Mouse (Mus musculus): ENCODE measurements around the gene I830077J02Rik. TPM values are rescaled to one million over a fixed set of nuclear protein-coding genes. Genes with fewer than 3 reads are reported as not detected.

I830077J02Rik gene
- polyA plus RNA-seq, 1 experiment from 2014 or later = 1.6 TPM

GRCm38 (mm10) chr3:105899394-105900147 lies 32.9 kb downstream of the I830077J02Rik start:
- Histone ChIP-seq H3K9ac (ENCODE audit: low read length) (0 out of 2 replicates have a peak overlapping the region, but pooled peaks have one; percentile 43), H3K4me3 (replicated peaks; ENCODE audit: low read length) (no peak overlapping the region), H3K4me1 (ENCODE audit: control insufficient read depth, insufficient read depth, low read length) (peaks cover 12% of the 10 kb centered on the region), H3K27ac (ENCODE audit: low read length) (no peak overlapping the region), H3K36me3 (ENCODE audit: control insufficient read depth, insufficient read depth, low read length) (no peaks in the 10 kb centered on the region), H3K4me2 (ENCODE audit: low read depth, low read length) (no peak overlapping the region), H3K9me3 (replicated peaks; ENCODE audit: control insufficient read depth, low read length) (no peaks in the 10 kb centered on the region), H3K27me3 (ENCODE audit: control insufficient read depth, insufficient read depth, low read length) (no peaks in the 10 kb centered on the region)
- 43% methylated on average over 8 of the region's 8 CpGs for WGBS
- peak; percentile 22; the same call in 1 of the 2 replicates for ATAC-seq (ENCODE audit: insufficient read depth, low FRiP score)

GRCm38 (mm10) chr3:105898861-105899260 lies 33.6 kb downstream of the I830077J02Rik start:
- Histone ChIP-seq H3K9ac (ENCODE audit: low read length) (no peak overlapping the region), H3K4me1 (ENCODE audit: control insufficient read depth, insufficient read depth, low read length) (peaks cover 19% of the 10 kb centered on the region), H3K9me3 (replicated peaks; ENCODE audit: control insufficient read depth, low read length) (no peaks in the 10 kb centered on the region), H3K27me3 (ENCODE audit: control insufficient read depth, insufficient read depth, low read length) (no peaks in the 10 kb centered on the region), H3K36me3 (ENCODE audit: control insufficient read depth, insufficient read depth, low read length) (no peaks in the 10 kb centered on the region), H3K4me3 (replicated peaks; ENCODE audit: low read length) (no peak overlapping the region), H3K27ac (ENCODE audit: low read length) (no peak overlapping the region), H3K4me2 (ENCODE audit: low read depth, low read length) (no peak overlapping the region)
- 89% methylated on average over 11 of the region's 11 CpGs for WGBS
- ATAC-seq (ENCODE audit: insufficient read depth, low FRiP score) = no peak

- ATAC-seq (ENCODE audit: insufficient read depth, low FRiP score) = no peak
- no peaks in the 10 kb centered on the region for H3K36me3 ChIP-seq (ENCODE audit: control insufficient read depth, insufficient read depth, low read length)
- no peak overlapping the region for H3K4me2 ChIP-seq (ENCODE audit: low read depth, low read length)
- H3K27me3 ChIP-seq (ENCODE audit: control insufficient read depth, insufficient read depth, low read length) = no peaks in the 10 kb centered on the region
- peaks cover 24% of the 10 kb centered on the region for H3K4me1 ChIP-seq (ENCODE audit: control insufficient read depth, insufficient read depth, low read length)
- H3K4me3 ChIP-seq (replicated peaks; ENCODE audit: low read length) = no peak overlapping the region
- H3K27ac ChIP-seq (ENCODE audit: low read length) = no peak overlapping the region
- WGBS = 73% methylated on average over 2 of the region's 2 CpGs
- H3K9me3 ChIP-seq (replicated peaks; ENCODE audit: control insufficient read depth, low read length) = no peaks in the 10 kb centered on the region
- no peak overlapping the region for H3K9ac ChIP-seq (ENCODE audit: low read length)
Observed at GRCm38 (mm10) chr3:105898325-105898724, 34.1 kb downstream of the I830077J02Rik start.

- no peak overlapping the region for H3K4me3 ChIP-seq (replicated peaks; ENCODE audit: low read length)
- no peak for ATAC-seq (ENCODE audit: insufficient read depth, low FRiP score)
- H3K36me3 ChIP-seq (ENCODE audit: control insufficient read depth, insufficient read depth, low read length) = no peaks in the 10 kb centered on the region
- no peaks in the 10 kb centered on the region for H3K9me3 ChIP-seq (replicated peaks; ENCODE audit: control insufficient read depth, low read length)
- H3K27ac ChIP-seq (ENCODE audit: low read length) = no peak overlapping the region
- H3K4me2 ChIP-seq (ENCODE audit: low read depth, low read length) = no peak overlapping the region
- H3K9ac ChIP-seq (ENCODE audit: low read length) = no peak overlapping the region
- 83% methylated on average over 3 of the region's 3 CpGs for WGBS
- no peaks in the 10 kb centered on the region for H3K27me3 ChIP-seq (ENCODE audit: control insufficient read depth, insufficient read depth, low read length)
- H3K4me1 ChIP-seq (ENCODE audit: control insufficient read depth, insufficient read depth, low read length) = peaks cover 32% of the 10 kb centered on the region
Observed at GRCm38 (mm10) chr3:105896811-105897210, 35.7 kb downstream of the I830077J02Rik start.

GRCm38 (mm10) chr3:105894601-105895592 lies 37.6 kb downstream of the I830077J02Rik start:
- WGBS = 54% methylated on average over 23 of the region's 23 CpGs
- H3K9ac ChIP-seq (ENCODE audit: low read length) = no peak overlapping the region

GRCm38 (mm10) chr3:105893941-105894391 lies 38.5 kb downstream of the I830077J02Rik start:
- Histone ChIP-seq H3K4me2 (ENCODE audit: low read depth, low read length) (no peak overlapping the region; the same call in 1 of the 2 replicates), H3K4me1 (ENCODE audit: control insufficient read depth, insufficient read depth, low read length) (peaks cover 32% of the 10 kb centered on the region), H3K9ac (ENCODE audit: low read length) (peak overlapping the region; percentile 36; the same call in 1 of the 2 replicates), H3K27ac (ENCODE audit: low read length) (peak overlapping the region; percentile 92), H3K9me3 (replicated peaks; ENCODE audit: control insufficient read depth, low read length) (no peaks in the 10 kb centered on the region), H3K4me3 (replicated peaks; ENCODE audit: low read length) (no peak overlapping the region), H3K36me3 (ENCODE audit: control insufficient read depth, insufficient read depth, low read length) (no peaks in the 10 kb centered on the region), H3K27me3 (ENCODE audit: control insufficient read depth, insufficient read depth, low read length) (no peaks in the 10 kb centered on the region)
- ATAC-seq (ENCODE audit: insufficient read depth, low FRiP score) = peak; percentile 26; the same call in 1 of the 2 replicates
- WGBS = 30% methylated on average over 6 of the region's 6 CpGs

More at GRCm38 (mm10) chr3:105894601-105895592, 37.6 kb downstream of the I830077J02Rik start:
- Histone ChIP-seq H3K4me3 (replicated peaks; ENCODE audit: low read length) (no peak overlapping the region), H3K4me2 (ENCODE audit: low read depth, low read length) (peak overlapping the region; percentile 25), H3K9me3 (replicated peaks; ENCODE audit: control insufficient read depth, low read length) (no peaks in the 10 kb centered on the region), H3K27me3 (ENCODE audit: control insufficient read depth, insufficient read depth, low read length) (no peaks in the 10 kb centered on the region), H3K36me3 (ENCODE audit: control insufficient read depth, insufficient read depth, low read length) (no peaks in the 10 kb centered on the region), H3K27ac (ENCODE audit: low read length) (peak overlapping the region; percentile 92), H3K4me1 (ENCODE audit: control insufficient read depth, insufficient read depth, low read length) (peaks cover 32% of the 10 kb centered on the region)
- peak; percentile 83 for ATAC-seq (ENCODE audit: insufficient read depth, low FRiP score)

- Histone ChIP-seq H3K4me3 (replicated peaks; ENCODE audit: low read length) (no peak overlapping the region), H3K27ac (ENCODE audit: low read length) (peak overlapping the region; percentile 65), H3K27me3 (ENCODE audit: control insufficient read depth, insufficient read depth, low read length) (no peaks in the 10 kb centered on the region), H3K9me3 (replicated peaks; ENCODE audit: control insufficient read depth, low read length) (no peaks in the 10 kb centered on the region), H3K36me3 (ENCODE audit: control insufficient read depth, insufficient read depth, low read length) (no peaks in the 10 kb centered on the region), H3K9ac (ENCODE audit: low read length) (no peak overlapping the region), H3K4me1 (ENCODE audit: control insufficient read depth, insufficient read depth, low read length) (peaks cover 26% of the 10 kb centered on the region), H3K4me2 (ENCODE audit: low read depth, low read length) (peak overlapping the region; percentile 6; the same call in 1 of the 2 replicates)
- no peak for ATAC-seq (ENCODE audit: insufficient read depth, low FRiP score)
- WGBS = 72% methylated on average over 19 of the region's 19 CpGs
Observed at GRCm38 (mm10) chr3:105892572-105893495, 39.6 kb downstream of the I830077J02Rik start.

Data from stomach, embryonic 16.5 days (tissue).